Mouse (Mus musculus): ENCODE data around the gene Pdik1l.

GRCm38 (mm10) chr4:134227194-134227593, 60.5 kb downstream of the Pdik1l start, which contains the start of gene Catsper4:
- TF ChIP-seq CTCF (conservative IDR thresholded peaks at IDR 0.05 in 1 of 2, IDR thresholded peaks at IDR 0.05 in 1 of 2; ENCODE audit: low read depth in 2 of 2, low read length in 2 of 2) (peak in 1 of 2 experiments; percentile 48; a peak in 2 of 4 replicates), USF2 (conservative IDR thresholded peaks at IDR 0.05; ENCODE audit: low read depth, low read length) (no peak), POLR2A (IDR thresholded peaks at IDR 0.05; ENCODE audit: low read depth, low read length) (no peak), ZKSCAN1 (IDR thresholded peaks at IDR 0.05; ENCODE audit: borderline replicate concordance, low read depth, low read length) (no peak)

Measured in CH12.LX (cell line).